Mouse (Mus musculus): ENCODE data around the gene Ralgds.

DNA sequence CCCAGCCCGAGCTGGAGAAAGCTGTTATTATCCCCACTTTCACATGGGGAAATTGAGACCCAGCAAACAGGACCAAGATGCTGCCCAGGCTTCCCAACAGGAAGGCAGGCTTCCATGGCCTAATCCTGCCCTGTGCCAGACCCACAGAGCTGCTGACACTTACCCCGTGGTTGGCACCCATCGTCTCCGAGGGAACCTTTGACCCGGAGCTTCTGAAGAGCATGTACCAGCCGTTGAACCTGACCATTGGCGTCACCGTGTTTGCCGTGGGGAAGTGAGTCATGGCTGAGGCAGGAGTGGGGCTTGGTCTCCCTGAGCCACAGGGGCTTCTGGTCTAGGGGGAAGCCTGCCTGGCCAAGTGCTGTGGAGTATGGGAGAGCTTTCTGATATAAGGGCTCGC lies 9.9 kb upstream of the Ralgds start:
- TF ChIP-seq CTCF (IDR thresholded peaks at IDR 0.05): no peak
- TF ChIP-seq POLR2A (IDR thresholded peaks at IDR 0.05; ENCODE audit: insufficient read depth, low read depth, low read length): no peak
